8 mouse cellular contexts compared by ENCODE assay signal in the genomic region with DNA sequence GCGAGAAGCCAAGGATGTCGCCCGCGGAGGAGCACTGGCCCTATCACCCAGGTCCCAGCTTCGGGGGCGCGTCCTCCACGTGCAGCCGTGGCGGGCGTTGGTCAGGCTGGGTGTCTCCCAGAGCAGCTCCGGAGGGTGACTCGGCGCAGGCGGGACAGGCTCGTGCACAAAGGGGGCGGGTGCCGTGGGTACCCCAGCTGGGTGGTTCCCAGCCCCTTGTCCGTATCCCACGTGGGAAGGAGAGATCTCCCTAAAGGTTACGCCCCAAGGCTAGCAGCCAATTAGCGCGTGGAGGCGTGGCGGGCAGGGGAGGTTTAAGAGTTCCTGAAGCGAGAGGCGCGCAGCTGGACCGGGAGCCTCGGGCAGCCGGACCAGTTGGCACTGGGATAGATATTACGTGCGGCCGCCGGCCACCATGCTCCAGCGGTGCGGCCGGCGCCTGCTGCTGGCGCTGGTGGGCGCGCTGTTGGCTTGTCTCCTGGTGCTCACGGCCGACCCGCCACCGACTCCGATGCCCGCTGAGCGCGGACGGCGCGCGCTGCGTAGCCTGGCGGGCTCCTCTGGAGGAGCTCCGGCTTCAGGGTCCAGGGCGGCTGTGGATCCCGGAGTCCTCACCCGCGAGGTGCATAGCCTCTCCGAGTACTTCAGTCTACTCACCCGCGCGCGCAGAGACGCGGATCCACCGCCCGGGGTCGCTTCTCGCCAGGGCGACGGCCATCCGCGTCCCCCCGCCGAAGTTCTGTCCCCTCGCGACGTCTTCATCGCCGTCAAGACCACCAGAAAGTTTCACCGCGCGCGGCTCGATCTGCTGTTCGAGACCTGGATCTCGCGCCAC. TPM values are rescaled to one million over a fixed set of nuclear protein-coding genes. Genes with fewer than 3 reads are reported as not detected.
A peak's percentile ranks its signal among the peaks of the same experiment; 100 is the strongest.
DNase-seq lines count a peak whose midpoint lies in the region; ATAC-seq and TF ChIP-seq lines count a peak whose summit lies in the region.

A gene (plus strand): TSS at position 320 of the 835 bp plus-strand sequence.

- peak; percentile 74 to 78 for DNase-seq in CD8-positive naive resting alpha-beta T cell, adult 2 months (ENCODE audit: low read depth in 2 of 2, low spot score in 2 of 2)
- peak; percentile 97 for DNase-seq in forebrain, embryonic 11.5 days (ENCODE audit: low spot score)
- peak; percentile 94 to 95 for DNase-seq in kidney, postnatal 36 days
- peak; percentile 89 for DNase-seq in liver, postnatal 0 days
- peak; percentile 92 for DNase-seq in testis, postnatal 10 days (ENCODE audit: low spot score)

- no peaks in the 10 kb centered on the region for H3K36me3 ChIP-seq in forebrain, embryonic 11.5 days (ENCODE audit: control insufficient read depth, insufficient read depth, low read length)
- H3K36me3 ChIP-seq in heart, embryonic 16.5 days (ENCODE audit: control insufficient read depth, insufficient read depth), result no peaks in the 10 kb centered on the region
- H3K36me3 ChIP-seq in liver, postnatal 0 days (replicated peaks; ENCODE audit: insufficient read depth, low read length), result peaks cover 4% of the 10 kb centered on the region; the same call in 1 of the 2 replicates
- H3K36me3 ChIP-seq in neural tube, embryonic 13.5 days, result 0 out of 2 replicates have a peak, but pooled peaks cover under 1% of the 10 kb centered on the region

- no peak for TF ChIP-seq EP300 in liver, postnatal 0 days (IDR thresholded peaks at IDR 0.05; ENCODE audit: low read depth)

- no peaks in the 10 kb centered on the region for H3K9me3 ChIP-seq in forebrain, embryonic 11.5 days (ENCODE audit: control insufficient read depth, low read length)
- no peaks in the 10 kb centered on the region for H3K9me3 ChIP-seq in heart, embryonic 16.5 days (replicated peaks; ENCODE audit: control insufficient read depth, low read length)
- H3K9me3 ChIP-seq in liver, postnatal 0 days (ENCODE audit: low read length), result no peaks in the 10 kb centered on the region
- no peaks in the 10 kb centered on the region for H3K9me3 ChIP-seq in neural tube, embryonic 13.5 days

- under 1% methylated on average over 90 of the region's 91 CpGs for WGBS in forebrain, embryonic 11.5 days
- under 1% methylated on average over 91 of the region's 91 CpGs for WGBS in heart, embryonic 16.5 days
- 1% methylated on average over 81 of the region's 91 CpGs for WGBS in liver, postnatal 0 days (ENCODE audit: insufficient replicate concordance)
- under 1% methylated on average over 91 of the region's 91 CpGs for WGBS in neural tube, embryonic 13.5 days

- H3K27ac ChIP-seq in brown adipose tissue, adult 24 weeks (replicated peaks; ENCODE audit: low read depth, low read length), result peak within 1 kb of the TSS; percentile 78
- peak within 1 kb of the TSS; percentile 99 for H3K27ac ChIP-seq in forebrain, embryonic 11.5 days (ENCODE audit: low read depth, low read length)
- peak within 1 kb of the TSS; percentile 69 for H3K27ac ChIP-seq in heart, embryonic 16.5 days (ENCODE audit: low read length)
- peak within 1 kb of the TSS; percentile 78 for H3K27ac ChIP-seq in liver, postnatal 0 days (ENCODE audit: low read depth)
- H3K27ac ChIP-seq in neural tube, embryonic 13.5 days (replicated peaks), result peak within 1 kb of the TSS; percentile 95

- H3K4me1 ChIP-seq in brown adipose tissue, adult 24 weeks (ENCODE audit: control insufficient read depth, insufficient read depth, insufficient read length, low read length), result peaks cover 15% of the 10 kb centered on the region; the same call in 1 of the 2 replicates
- H3K4me1 ChIP-seq in forebrain, embryonic 11.5 days (replicated peaks; ENCODE audit: control insufficient read depth, insufficient read depth, low read length), result peaks cover 36% of the 10 kb centered on the region
- H3K4me1 ChIP-seq in heart, embryonic 16.5 days (ENCODE audit: control insufficient read depth, insufficient read depth, low read length), result peaks cover 52% of the 10 kb centered on the region
- peaks cover 44% of the 10 kb centered on the region for H3K4me1 ChIP-seq in liver, postnatal 0 days (ENCODE audit: insufficient read depth)
- H3K4me1 ChIP-seq in neural tube, embryonic 13.5 days (replicated peaks), result peaks cover 77% of the 10 kb centered on the region

- H3K27me3 ChIP-seq in forebrain, embryonic 11.5 days (ENCODE audit: control insufficient read depth, insufficient read depth, low read length), result peaks cover 2% of the 10 kb centered on the region
- peaks cover 51% of the 10 kb centered on the region for H3K27me3 ChIP-seq in heart, embryonic 16.5 days (ENCODE audit: control insufficient read depth, insufficient read depth, low read length)
- peaks cover 39% of the 10 kb centered on the region for H3K27me3 ChIP-seq in liver, postnatal 0 days (ENCODE audit: insufficient read depth, low read length)
- H3K27me3 ChIP-seq in neural tube, embryonic 13.5 days, result peaks cover 18% of the 10 kb centered on the region

- ATAC-seq in forebrain, embryonic 11.5 days (replicated peaks; ENCODE audit: low FRiP score), result peak; percentile 64
- peak; percentile 29 for ATAC-seq in heart, embryonic 16.5 days (replicated peaks; ENCODE audit: extremely low read depth, insufficient read depth, low FRiP score)
- ATAC-seq in liver, postnatal 0 days, result peak; percentile 73
- ATAC-seq in neural tube, embryonic 13.5 days (ENCODE audit: low read depth), result peak; percentile 45

- H3K4me2 ChIP-seq in forebrain, embryonic 11.5 days (ENCODE audit: low read depth, low read length, severe bottlenecking), result peak within 1 kb of the TSS; percentile 81
- peak within 1 kb of the TSS; percentile 90 for H3K4me2 ChIP-seq in heart, embryonic 16.5 days (ENCODE audit: low read depth, low read length)
- H3K4me2 ChIP-seq in liver, postnatal 0 days (ENCODE audit: low read depth, low read length), result peak within 1 kb of the TSS; percentile 81
- peak within 1 kb of the TSS; percentile 87 for H3K4me2 ChIP-seq in neural tube, embryonic 13.5 days

- TF ChIP-seq CTCF in liver, postnatal 0 days (IDR thresholded peaks at IDR 0.05; ENCODE audit: low read depth), result peak; percentile 39

- H3K9ac ChIP-seq in forebrain, embryonic 11.5 days (ENCODE audit: low read length), result peak within 1 kb of the TSS; percentile 94
- H3K9ac ChIP-seq in heart, embryonic 16.5 days (ENCODE audit: low read length), result peak within 1 kb of the TSS; percentile 79
- H3K9ac ChIP-seq in liver, postnatal 0 days (replicated peaks), result peak within 1 kb of the TSS; percentile 79
- H3K9ac ChIP-seq in neural tube, embryonic 13.5 days, result peak within 1 kb of the TSS; percentile 75

- H3K4me3 ChIP-seq in brown adipose tissue, adult 24 weeks (ENCODE audit: insufficient read depth, low read depth, low read length), result peak within 1 kb of the TSS; percentile 88
- peak within 1 kb of the TSS; percentile 82 for H3K4me3 ChIP-seq in forebrain, embryonic 11.5 days (ENCODE audit: low read depth, low read length)
- peak within 1 kb of the TSS; percentile 70 for H3K4me3 ChIP-seq in heart, embryonic 16.5 days (ENCODE audit: low read length)
- peak within 1 kb of the TSS; percentile 65 for H3K4me3 ChIP-seq in liver, postnatal 0 days (ENCODE audit: low read depth, low read length)
- peak within 1 kb of the TSS; percentile 59 for H3K4me3 ChIP-seq in neural tube, embryonic 13.5 days

RNA-seq across cellular contexts. Expression of the gene that starts here (rescaled TPM):
- polyA plus RNA-seq in brown adipose tissue, adult 24 weeks (2012; ENCODE audit: insufficient read depth, insufficient read length, missing spikeins), result 4.6 and 29.0 TPM in 2 replicates
- 41.8 and 45.4 TPM in 2 replicates for polyA plus RNA-seq in forebrain, embryonic 11.5 days (2014; fragmentation: Nextera tagmentation; extraction: Ambion mirVana)
- 6.2 and 7.7 TPM in 2 replicates for polyA plus RNA-seq in heart, embryonic 16.5 days (2015; fragmentation: Nextera tagmentation; extraction: Ambion mirVana)
- 5.0 and 5.9 TPM in 2 replicates for polyA plus RNA-seq in liver, postnatal 0 days (2015; fragmentation: Nextera tagmentation; extraction: Ambion mirVana)
- polyA plus RNA-seq in neural tube, embryonic 13.5 days (2015; fragmentation: Nextera tagmentation; extraction: Ambion mirVana), result 17.6 and 20.6 TPM in 2 replicates

Comparison
In these comparisons a context has a peak if more than half of its experiments do, and no peak if none do; other contexts are left out.
1. Peak in every context shown above with its lines: DNase-seq, ATAC-seq, H3K4me3 ChIP-seq and H3K27ac ChIP-seq.